Mouse (Mus musculus): ENCODE results near the gene Dnaic2. TPM values are rescaled to one million over a fixed set of nuclear protein-coding genes. Genes with fewer than 3 reads are reported as not detected.
A peak's percentile ranks its signal among the peaks of the same experiment; 100 is the strongest.

Gene Dnaic2
- total RNA-seq, 4 experiments from 2014 or later = not detected

- no peak for DNase-seq (ENCODE audit: low spot score in 2 of 2)
Measured at GRCm38 (mm10) chr11:114747564-114748138, 20.4 kb downstream of the Dnaic2 start.

GRCm38 (mm10) chr11:114764820-114765818, 37.9 kb downstream of the Dnaic2 start, which contains the start of gene Kif19a:
Kif19a (plus strand) TSS chr11:114765388.
- peak in 1 of 2 experiments; percentile 59 for DNase-seq (ENCODE audit: low spot score in 2 of 2)

GRCm38 (mm10) chr11:114769911-114770310, 42.7 kb downstream of the Dnaic2 start:
- no peak for DNase-seq (ENCODE audit: low spot score in 2 of 2)

- DNase-seq (ENCODE audit: low spot score in 2 of 2) = no peak
Measured at GRCm38 (mm10) chr11:114771896-114772295, 44.7 kb downstream of the Dnaic2 start.

GRCm38 (mm10) chr11:114780076-114780475, 52.9 kb downstream of the Dnaic2 start:
- no peak for DNase-seq (ENCODE audit: low spot score in 2 of 2)

GRCm38 (mm10) chr11:114785892-114786291, 58.7 kb downstream of the Dnaic2 start:
- DNase-seq (ENCODE audit: low spot score in 2 of 2) = no peak

GRCm38 (mm10) chr11:114786326-114786725, 59.1 kb downstream of the Dnaic2 start:
- no peak for DNase-seq (ENCODE audit: low spot score in 2 of 2)

- DNase-seq (ENCODE audit: low spot score in 2 of 2) = no peak
Measured at GRCm38 (mm10) chr11:114787611-114788010, 60.4 kb downstream of the Dnaic2 start.

GRCm38 (mm10) chr11:114789061-114789714, 62.0 kb downstream of the Dnaic2 start:
- DNase-seq (ENCODE audit: low spot score in 2 of 2) = peak; percentile 56 to 65

- DNase-seq (ENCODE audit: low spot score in 2 of 2) = no peak
Measured at GRCm38 (mm10) chr11:114789716-114790115, 62.5 kb downstream of the Dnaic2 start.

- no peak for DNase-seq (ENCODE audit: low spot score in 2 of 2)
Measured at GRCm38 (mm10) chr11:114790171-114790570, 63.0 kb downstream of the Dnaic2 start.

GRCm38 (mm10) chr11:114790841-114791240, 63.6 kb downstream of the Dnaic2 start:
- no peak for DNase-seq (ENCODE audit: low spot score in 2 of 2)

GRCm38 (mm10) chr11:114791351-114791889, 64.2 kb downstream of the Dnaic2 start:
- DNase-seq (ENCODE audit: low spot score in 2 of 2) = no peak

- DNase-seq (ENCODE audit: low spot score in 2 of 2) = no peak
Measured at GRCm38 (mm10) chr11:114791891-114792411, 64.7 kb downstream of the Dnaic2 start.

GRCm38 (mm10) chr11:114792931-114793494, 65.8 kb downstream of the Dnaic2 start:
- no peak for DNase-seq (ENCODE audit: low spot score in 2 of 2)

- no peak for DNase-seq (ENCODE audit: low spot score in 2 of 2)
Measured at GRCm38 (mm10) chr11:114793868-114794545, 66.8 kb downstream of the Dnaic2 start.

GRCm38 (mm10) chr11:114794691-114795090, 67.5 kb downstream of the Dnaic2 start:
- no peak for DNase-seq (ENCODE audit: low spot score in 2 of 2)

GRCm38 (mm10) chr11:114795231-114795746, 68.1 kb downstream of the Dnaic2 start:
- DNase-seq (ENCODE audit: low spot score in 2 of 2) = no peak

- DNase-seq (ENCODE audit: low spot score in 2 of 2) = no peak
Measured at GRCm38 (mm10) chr11:114795848-114796322, 68.7 kb downstream of the Dnaic2 start, which contains the start of gene Btbd17. Btbd17 (minus strand) TSS chr11:114795945.

GRCm38 (mm10) chr11:114797176-114797575, 70.0 kb downstream of the Dnaic2 start:
- no peak for DNase-seq (ENCODE audit: low spot score in 2 of 2)
